Mouse (Mus musculus): ENCODE results near the gene Larp1.

Larp1 gene

GRCm38 (mm10) chr11:58100006-58100405 is 91.1 kb downstream of the Larp1 start:
- no peak for DNase-seq (ENCODE audit: low spot score in 2 of 2)

GRCm38 (mm10) chr11:58101194-58101720 is 92.4 kb downstream of the Larp1 start:
- no peak for DNase-seq (ENCODE audit: low spot score in 2 of 2)

GRCm38 (mm10) chr11:58102146-58102545 is 93.3 kb downstream of the Larp1 start:
- DNase-seq (ENCODE audit: low spot score in 2 of 2) = no peak

GRCm38 (mm10) chr11:58102581-58103343 is 93.9 kb downstream of the Larp1 start:
- no peak for DNase-seq (ENCODE audit: low spot score in 2 of 2)

- peak; percentile 22 to 72 for DNase-seq (ENCODE audit: low spot score in 2 of 2)
These were observed 94.4 kb downstream of the Larp1 start for GRCm38 (mm10) chr11:58103344-58103653.

DNA sequence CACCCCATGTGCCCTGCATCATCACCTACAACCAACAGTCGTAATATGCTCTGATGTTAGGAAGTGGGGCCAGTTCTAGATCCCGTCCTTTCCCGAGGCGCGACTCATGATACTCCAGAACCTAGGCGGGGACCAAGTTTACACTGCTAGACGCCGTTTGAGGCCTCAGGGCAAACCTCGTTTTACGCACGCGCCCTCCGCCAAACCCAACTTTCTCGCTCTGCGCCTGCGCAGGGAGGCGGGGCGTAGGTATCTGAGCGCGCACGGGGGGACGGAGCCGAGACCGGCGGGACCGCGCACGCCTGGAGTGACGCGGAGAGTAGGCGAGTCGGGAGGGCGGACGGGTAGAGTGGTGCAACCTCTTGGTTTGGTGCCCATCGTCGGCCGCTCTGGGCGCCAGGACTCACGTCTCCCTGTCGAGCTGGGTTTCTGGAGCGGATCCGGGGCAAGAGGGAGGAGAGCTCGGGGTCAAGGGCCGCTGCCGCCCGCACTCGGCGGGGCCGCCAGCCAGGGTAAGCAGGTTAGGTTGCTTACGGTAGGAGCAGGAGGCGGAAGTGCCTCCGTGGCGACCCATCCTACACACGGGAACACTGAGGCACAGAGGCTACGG is 94.9 kb downstream of the Larp1 start, which contains the start of gene Cnot8:
TSS of gene Cnot8 (plus strand) at position 457 of the 610 bp plus-strand sequence.
- peak; percentile 99 for DNase-seq (ENCODE audit: low spot score in 2 of 2)

- DNase-seq (ENCODE audit: low spot score in 2 of 2) = peak in 1 of 2 experiments; percentile 57
These were observed 95.5 kb downstream of the Larp1 start for GRCm38 (mm10) chr11:58104351-58104791.

DNA sequence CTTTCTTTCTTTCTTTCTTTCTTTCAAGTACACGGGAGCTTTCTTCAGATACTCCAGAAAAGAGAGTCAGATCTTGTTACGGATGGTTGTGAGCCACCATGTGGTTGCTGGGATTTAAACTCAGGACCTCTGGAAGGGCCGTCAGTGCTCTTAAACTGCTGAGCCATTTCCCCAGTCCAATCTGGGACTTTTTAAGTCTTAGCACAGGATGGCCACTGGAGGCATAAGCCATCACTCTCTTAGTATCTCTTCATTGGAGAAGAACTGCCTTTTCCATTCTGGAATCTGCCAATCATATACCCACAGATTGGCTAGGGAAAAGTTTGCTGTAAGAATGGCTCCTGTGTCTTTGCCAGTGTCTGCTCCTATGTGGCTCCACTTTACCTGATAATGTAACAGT is 98.1 kb downstream of the Larp1 start:
- DNase-seq (ENCODE audit: low spot score in 2 of 2) = no peak

GRCm38 (mm10) chr11:58107664-58108337 is 98.9 kb downstream of the Larp1 start:
- no peak for DNase-seq (ENCODE audit: low spot score in 2 of 2)
